Mouse (Mus musculus) liver, embryonic 12.5 days (tissue): ENCODE measurements at regions not wholly inside any gene's neighbourhood (a gene's known extent, or its start where the extent isn't known, plus 50 kb on each side); places are given as distances from the start of the nearest gene placed in this dataset.
A peak's percentile ranks its signal among the peaks of the same experiment; 100 is the strongest.

Source experiments
- ATAC-seq: fragments of 200-750 bp; cut with Nextera tagmentation; 2 replicates; pipeline ENCODE4 v1.8.0; 2017; ENCODE audit warnings: moderate number of reproducible peaks, mild to moderate bottlenecking, moderate library complexity
- H3K27ac ChIP-seq: fragments of 300-500 bp; sonication (generic); 2 replicates; pipeline ENCODE4 v1.5.1; 2016; ENCODE audit warnings: mild to moderate bottlenecking
- H3K27me3 ChIP-seq: fragments of 300-500 bp; sonication (generic); replicated peaks from 2 replicates; pipeline ENCODE4 v1.6.1; 2016; ENCODE audit warnings: mild to moderate bottlenecking, moderate library complexity
- H3K36me3 ChIP-seq: fragments of 300-500 bp; sonication (generic); 2 replicates; pipeline ENCODE4 v1.6.1; 2016; ENCODE audit warnings: mild to moderate bottlenecking, moderate library complexity
- H3K4me1 ChIP-seq: fragments of 300-500 bp; sonication (generic); 2 replicates; pipeline ENCODE4 v1.6.1; 2016
- H3K4me2 ChIP-seq: fragments of 300-500 bp; sonication (generic); 2 replicates; pipeline ENCODE4 v1.6.1; 2016; ENCODE audit warnings: mild to moderate bottlenecking, moderate library complexity
- H3K4me3 ChIP-seq: fragments of 300-500 bp; sonication (generic); 2 replicates; pipeline ENCODE4 v1.5.1; 2016; ENCODE audit warnings: mild to moderate bottlenecking, moderate library complexity
- H3K9ac ChIP-seq: fragments of 300-500 bp; sonication (generic); 2 replicates; pipeline ENCODE4 v1.6.1; 2016; ENCODE audit warnings: mild to moderate bottlenecking, moderate library complexity
- H3K9me3 ChIP-seq: fragments of 300-500 bp; sonication (generic); replicated peaks from 2 replicates; pipeline ENCODE4 v1.6.1; 2016; ENCODE audit warnings: mild to moderate bottlenecking, moderate library complexity
- WGBS: fragments of 180-500 bp; shearing (Covaris S2); methylation state at CpG from one replicate; pipeline ENCODE4 v1.1.7; 2016; ENCODE audit not compliant: insufficient replicate concordance; 5-methylcytosine and 5-hydroxymethylcytosine counted together

GRCm38 (mm10) chr9:86961663-86962062 lies 53.7 kb upstream of the Ripply2 start:
- no peaks in the 10 kb centered on the region for H3K27me3 ChIP-seq
- H3K36me3 ChIP-seq = no peaks in the 10 kb centered on the region
- no peak overlapping the region for H3K27ac ChIP-seq
- no peak for ATAC-seq
- H3K4me3 ChIP-seq = no peak overlapping the region
- WGBS = 58% methylated on average over 3 of the region's 3 CpGs
- no peak overlapping the region for H3K4me2 ChIP-seq
- no peak overlapping the region for H3K9ac ChIP-seq
- H3K9me3 ChIP-seq = no peaks in the 10 kb centered on the region
- no peaks in the 10 kb centered on the region for H3K4me1 ChIP-seq

DNA sequence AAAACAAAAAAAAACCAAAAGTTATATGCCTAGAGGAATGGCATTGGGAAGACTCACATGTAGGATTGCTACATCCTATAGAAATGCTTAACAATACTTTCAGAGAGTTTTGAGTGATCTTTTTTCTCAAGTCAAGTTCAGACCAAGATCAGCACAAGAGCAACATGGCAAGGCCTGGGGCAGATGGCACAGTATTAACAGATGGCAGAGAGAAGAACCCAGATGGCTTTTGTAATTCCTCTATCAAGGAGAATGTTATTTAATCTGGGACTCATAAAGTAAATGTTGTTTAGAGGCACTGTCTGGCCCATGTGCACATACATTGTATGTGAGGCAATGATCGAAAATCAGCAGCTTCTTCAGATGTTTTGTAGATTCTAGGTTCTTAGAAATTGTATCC lies 58.3 kb upstream of the Ripply2 start:
- H3K27me3 ChIP-seq = no peaks in the 10 kb centered on the region
- WGBS = 56% methylated on average over 1 of the region's 1 CpGs
- H3K4me1 ChIP-seq = no peaks in the 10 kb centered on the region

DNA sequence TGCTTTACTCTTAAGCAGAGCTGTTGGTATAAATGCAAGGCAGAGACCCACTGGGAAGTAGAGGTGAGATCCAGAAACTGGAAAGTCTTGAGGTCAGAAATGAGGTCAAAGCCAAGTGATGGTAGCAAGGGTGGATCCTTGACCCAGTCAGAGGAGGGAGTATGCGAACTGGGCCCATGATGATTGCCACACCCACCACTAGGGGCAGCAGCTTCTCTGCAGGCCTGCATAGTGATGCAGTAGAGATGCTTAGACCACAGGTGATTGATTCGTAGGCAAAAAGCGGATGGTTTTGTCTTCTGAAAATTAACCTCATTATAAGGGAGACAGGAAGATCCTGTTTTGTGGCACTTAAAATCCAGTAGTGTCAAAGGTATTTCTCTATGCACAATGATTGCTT lies 59.6 kb upstream of the Ripply2 start:
- no peaks in the 10 kb centered on the region for H3K4me1 ChIP-seq
- no peak overlapping the region for H3K4me3 ChIP-seq
- ATAC-seq = no peak
- no peak overlapping the region for H3K4me2 ChIP-seq
- H3K9me3 ChIP-seq = no peaks in the 10 kb centered on the region
- no peak overlapping the region for H3K9ac ChIP-seq
- H3K27me3 ChIP-seq = no peaks in the 10 kb centered on the region
- H3K27ac ChIP-seq = no peak overlapping the region
- no peaks in the 10 kb centered on the region for H3K36me3 ChIP-seq
- WGBS = 69% methylated on average over 3 of the region's 3 CpGs

More for the DNA sequence above, 58.3 kb upstream of the Ripply2 start:
- no peak overlapping the region for H3K9ac ChIP-seq
- no peak for ATAC-seq
- no peaks in the 10 kb centered on the region for H3K36me3 ChIP-seq
- H3K27ac ChIP-seq = no peak overlapping the region
- no peak overlapping the region for H3K4me3 ChIP-seq
- H3K9me3 ChIP-seq = no peaks in the 10 kb centered on the region
- no peak overlapping the region for H3K4me2 ChIP-seq

GRCm38 (mm10) chr9:86951958-86952509 lies 63.3 kb upstream of the Ripply2 start:
- H3K9ac ChIP-seq = no peak overlapping the region

DNA sequence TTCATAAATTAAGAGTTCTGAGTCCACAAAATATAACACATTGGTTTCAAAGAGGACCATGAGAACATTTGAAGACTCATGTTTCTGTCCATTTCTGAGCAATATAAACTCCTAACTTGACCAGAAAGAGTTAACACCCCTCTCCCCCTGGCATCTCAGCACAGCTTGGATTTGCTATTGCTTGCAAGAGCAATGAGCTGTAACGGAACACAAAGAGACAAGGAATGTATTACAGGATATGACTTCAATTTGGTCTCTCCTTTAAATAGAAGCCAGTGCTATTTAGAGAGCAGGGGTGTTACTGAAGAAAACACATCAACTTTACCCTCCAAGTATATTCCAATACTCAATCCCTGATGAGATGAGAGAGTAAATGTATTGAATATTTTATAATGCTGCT lies 65.5 kb upstream of the Ripply2 start:
- no peak overlapping the region for H3K4me3 ChIP-seq
- H3K9me3 ChIP-seq = no peaks in the 10 kb centered on the region
- H3K27me3 ChIP-seq = no peaks in the 10 kb centered on the region
- no peaks in the 10 kb centered on the region for H3K36me3 ChIP-seq
- no peak overlapping the region for H3K4me2 ChIP-seq
- H3K27ac ChIP-seq = no peak overlapping the region
- 39% methylated on average over 1 of the region's 1 CpGs for WGBS
- no peaks in the 10 kb centered on the region for H3K4me1 ChIP-seq
- no peak for ATAC-seq
- no peak overlapping the region for H3K9ac ChIP-seq

More at GRCm38 (mm10) chr9:86951958-86952509, 63.3 kb upstream of the Ripply2 start:
- Histone ChIP-seq H3K9me3 (no peaks in the 10 kb centered on the region), H3K27me3 (no peaks in the 10 kb centered on the region), H3K4me2 (no peak overlapping the region), H3K36me3 (no peaks in the 10 kb centered on the region), H3K4me3 (no peak overlapping the region), H3K4me1 (no peaks in the 10 kb centered on the region), H3K27ac (no peak overlapping the region)
- peak; percentile 59 for ATAC-seq
- WGBS = 50% methylated on average over 11 of the region's 11 CpGs

DNA sequence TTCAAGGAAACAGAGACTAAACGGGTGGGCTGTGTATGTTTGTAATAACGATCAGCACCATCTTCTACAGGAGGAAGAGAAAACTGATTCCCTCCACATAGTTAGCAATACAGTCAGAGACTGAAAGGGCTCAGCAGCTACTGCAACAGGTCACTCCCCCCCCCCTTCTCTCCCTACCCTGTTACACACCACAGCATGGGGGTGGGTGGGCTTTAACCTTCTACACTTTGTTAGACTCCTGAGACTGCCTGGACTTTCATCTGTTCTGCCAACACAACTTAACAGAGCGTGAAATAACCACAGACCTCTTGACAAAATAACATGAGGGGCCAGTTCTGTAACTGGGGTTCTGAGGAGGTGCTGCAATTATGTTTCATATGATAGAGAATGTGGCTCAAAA lies 50.7 kb upstream of the Snap91 start:
- Histone ChIP-seq H3K36me3 (no peaks in the 10 kb centered on the region), H3K9ac (no peak overlapping the region), H3K9me3 (no peaks in the 10 kb centered on the region; the same call in 1 of the 2 replicates), H3K4me1 (no peaks in the 10 kb centered on the region), H3K4me3 (no peak overlapping the region), H3K27me3 (no peaks in the 10 kb centered on the region), H3K27ac (no peak overlapping the region), H3K4me2 (no peak overlapping the region)
- WGBS = 67% methylated on average over 3 of the region's 3 CpGs
- ATAC-seq = no peak
